Mouse (Mus musculus): ENCODE results near the gene Katnal1. TPM values are rescaled to one million over a fixed set of nuclear protein-coding genes. Genes with fewer than 3 reads are reported as not detected.

The Katnal1 gene
- total and polyA plus RNA-seq, 3 experiments, result 12.8 to 14.8 TPM; not detected in 1

DNA sequence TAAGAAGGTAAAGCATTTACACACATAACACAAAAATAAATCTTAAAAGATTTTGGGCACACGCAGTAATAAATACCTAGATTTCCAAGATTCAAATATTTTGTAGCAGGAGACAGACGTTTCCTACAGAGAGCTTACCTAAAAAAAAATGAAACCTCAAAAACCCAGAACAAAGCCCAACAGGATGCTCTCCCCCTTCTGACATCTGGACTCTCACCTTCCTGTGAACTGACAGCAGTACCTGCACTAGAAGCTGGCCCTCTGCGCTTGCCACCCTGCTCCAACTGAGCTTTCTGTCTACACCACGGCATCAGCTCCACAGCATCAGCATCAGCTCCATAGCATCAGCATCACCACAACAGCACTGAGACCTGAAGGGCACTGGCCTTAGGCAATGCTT is 19.1 kb downstream of the Katnal1 start:
- Histone ChIP-seq H3K4me3 (ENCODE audit: control insufficient read depth in 1 of 2, insufficient read depth in 1 of 2, low read depth in 2 of 2, low read length in 2 of 2) (no peak overlapping the region), H3K79me2 (ENCODE audit: control insufficient read depth, insufficient read depth, low read length, poor library complexity) (no peaks in the 10 kb centered on the region), H3K36me3 (ENCODE audit: control insufficient read depth in 1 of 2, insufficient read depth in 2 of 2, low read length in 2 of 2) (peaks cover 0 to 27% of the 10 kb centered on the region in 2 experiments; a peak in 3 of 4 replicates), H3K4me1 (ENCODE audit: control insufficient read depth in 1 of 2, insufficient read depth in 2 of 2, low read length in 2 of 2) (peaks cover 13 to 31% of the 10 kb centered on the region in 2 experiments), H3K27ac (ENCODE audit: control insufficient read depth, low read depth, low read length) (no peak overlapping the region), H3K9me3 (replicated peaks; ENCODE audit: insufficient read depth, low read length) (no peaks in the 10 kb centered on the region), H3K9ac (ENCODE audit: control insufficient read depth, low read depth, low read length, poor library complexity, severe bottlenecking) (no peak overlapping the region), H3K27me3 (ENCODE audit: control insufficient read depth in 1 of 2, insufficient read depth in 2 of 2, low read length in 2 of 2) (no peaks in the 10 kb centered on the region)
- no peak for DNase-seq (ENCODE audit: low read depth, low spot score)
- TF ChIP-seq USF1 (IDR thresholded peaks at IDR 0.05; ENCODE audit: low read depth, low read length), result no peak
- no peak for TF ChIP-seq MAX (IDR thresholded peaks at IDR 0.05; ENCODE audit: low read length)
- TF ChIP-seq SMC3 (IDR thresholded peaks at IDR 0.05; ENCODE audit: low read depth, low read length), result no peak
- TF ChIP-seq ZKSCAN1 (IDR thresholded peaks at IDR 0.05; ENCODE audit: low read depth, low read length), result no peak
- TF ChIP-seq TAL1 (IDR thresholded peaks at IDR 0.05; ENCODE audit: low read length), result no peak
- TF ChIP-seq MXI1 (IDR thresholded peaks at IDR 0.05; ENCODE audit: low read depth, low read length), result no peak
- TF ChIP-seq TCF12 (IDR thresholded peaks at IDR 0.05; ENCODE audit: low read depth, low read length), result no peak
- TF ChIP-seq USF2 (IDR thresholded peaks at IDR 0.05; ENCODE audit: borderline replicate concordance in 1 of 2, insufficient read depth in 1 of 2, low read depth in 1 of 2, low read length in 2 of 2), result no peak
- TF ChIP-seq MAZ (IDR thresholded peaks at IDR 0.05; ENCODE audit: low read depth, low read length), result no peak
- TF ChIP-seq ZMIZ1 (IDR thresholded peaks at IDR 0.05; ENCODE audit: low read depth, low read length), result no peak
- TF ChIP-seq NELFE (IDR thresholded peaks at IDR 0.05; ENCODE audit: low read depth, low read length), result no peak
- no peak for TF ChIP-seq CHD1 (IDR thresholded peaks at IDR 0.05; ENCODE audit: low read depth, low read length)
- TF ChIP-seq SIN3A (IDR thresholded peaks at IDR 0.05; ENCODE audit: low read length), result no peak
- no peak for TF ChIP-seq RAD21 (IDR thresholded peaks at IDR 0.05; ENCODE audit: low read depth, low read length)

GRCm38 (mm10) chr5:148909402-148909801 is 19.7 kb downstream of the Katnal1 start:
- peaks cover 0 to 27% of the 10 kb centered on the region in 2 experiments; a peak in 3 of 4 replicates for H3K36me3 ChIP-seq (ENCODE audit: control insufficient read depth in 1 of 2, insufficient read depth in 2 of 2, low read length in 2 of 2)
- no peak overlapping the region for H3K9ac ChIP-seq (ENCODE audit: control insufficient read depth, low read depth, low read length, poor library complexity, severe bottlenecking)
- no peak for TF ChIP-seq MYC (IDR thresholded peaks at IDR 0.05; ENCODE audit: low read depth, low read length)
- TF ChIP-seq CHD2 (IDR thresholded peaks at IDR 0.05; ENCODE audit: low read length), result no peak
- no peak for TF ChIP-seq RAD21 (IDR thresholded peaks at IDR 0.05; ENCODE audit: low read depth, low read length)
- no peak for TF ChIP-seq E2F4 (IDR thresholded peaks at IDR 0.05; ENCODE audit: borderline replicate concordance, low read depth, low read length)
- no peak for TF ChIP-seq EP300 (IDR thresholded peaks at IDR 0.05; ENCODE audit: low read depth in 1 of 2, low read length in 2 of 2)
- no peak for TF ChIP-seq JUND (IDR thresholded peaks at IDR 0.05; ENCODE audit: low read depth, low read length)
- TF ChIP-seq SIN3A (IDR thresholded peaks at IDR 0.05; ENCODE audit: low read length), result no peak
- TF ChIP-seq USF1 (IDR thresholded peaks at IDR 0.05; ENCODE audit: low read depth, low read length), result no peak
- no peak for TF ChIP-seq POLR2AphosphoS2 (IDR thresholded peaks at IDR 0.05; ENCODE audit: low read length)
- no peak for TF ChIP-seq TCF12 (IDR thresholded peaks at IDR 0.05; ENCODE audit: low read depth, low read length)
- no peak for TF ChIP-seq NELFE (IDR thresholded peaks at IDR 0.05; ENCODE audit: low read depth, low read length)
- TF ChIP-seq UBTF (IDR thresholded peaks at IDR 0.05; ENCODE audit: borderline replicate concordance, insufficient read depth, low read depth, low read length), result no peak
- TF ChIP-seq MYB (IDR thresholded peaks at IDR 0.05; ENCODE audit: low read depth, low read length), result no peak
- TF ChIP-seq MAX (IDR thresholded peaks at IDR 0.05; ENCODE audit: low read length), result no peak
- no peak for TF ChIP-seq MEF2A (IDR thresholded peaks at IDR 0.05; ENCODE audit: extremely low read depth, insufficient replicate concordance, low read depth, low read length, poor library complexity, severe bottlenecking)
- H3K79me2 ChIP-seq (ENCODE audit: control insufficient read depth, insufficient read depth, low read length, poor library complexity), result no peaks in the 10 kb centered on the region
- no peaks in the 10 kb centered on the region for H3K9me3 ChIP-seq (replicated peaks; ENCODE audit: insufficient read depth, low read length)
- H3K27ac ChIP-seq (ENCODE audit: control insufficient read depth, low read depth, low read length), result no peak overlapping the region
- peaks cover 13 to 32% of the 10 kb centered on the region in 2 experiments for H3K4me1 ChIP-seq (ENCODE audit: control insufficient read depth in 1 of 2, insufficient read depth in 2 of 2, low read length in 2 of 2)
- no peak overlapping the region for H3K4me3 ChIP-seq (ENCODE audit: control insufficient read depth in 1 of 2, insufficient read depth in 1 of 2, low read depth in 2 of 2, low read length in 2 of 2)
- no peak for DNase-seq (ENCODE audit: low read depth, low spot score)
- H3K27me3 ChIP-seq (ENCODE audit: control insufficient read depth in 1 of 2, insufficient read depth in 2 of 2, low read length in 2 of 2), result no peaks in the 10 kb centered on the region
